Mouse (Mus musculus) CD4-positive, CD25-positive, alpha-beta regulatory T cell, adult 4 months (primary cell): ENCODE data around the gene Nasp. TPM values are rescaled to one million over a fixed set of nuclear protein-coding genes. Genes with fewer than 3 reads are reported as not detected.
A peak's percentile ranks its signal among the peaks of the same experiment; 100 is the strongest.

Experiments
- ATAC-seq: one replicate; pipeline ENCODE4 v1.8.0; 2017
- polyA plus RNA-seq, 2 experiments: library from polyadenylated mRNA; unstranded; fragments of 100-300 nt; shearing (Covaris generic); gene quantifications; one replicate each; pipeline ENCODE4 v1.2.1; 2017

Gene Nasp
- polyA plus RNA-seq, 2 experiments from 2014 or later, result 44.2 to 46.8 TPM

DNA sequence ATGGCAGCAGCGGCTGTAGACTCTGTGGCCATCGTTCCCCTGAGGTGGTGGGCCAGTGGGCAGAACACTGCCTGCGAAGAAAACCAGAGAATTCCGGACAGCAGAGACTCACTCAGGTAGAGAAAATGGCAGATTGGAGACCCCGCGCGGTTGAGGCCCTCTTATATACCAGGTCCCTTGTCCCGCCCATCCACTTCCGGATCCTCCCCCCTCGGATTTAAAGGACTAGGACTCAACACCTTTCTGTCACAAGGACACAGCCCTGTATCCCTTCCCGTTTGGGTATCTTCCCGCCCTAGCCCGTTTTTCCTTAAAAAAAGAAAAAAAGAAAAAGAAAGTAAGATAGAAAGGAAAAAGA, 403 bp downstream of the Nasp start:
- ATAC-seq, result peak; percentile 78

DNA sequence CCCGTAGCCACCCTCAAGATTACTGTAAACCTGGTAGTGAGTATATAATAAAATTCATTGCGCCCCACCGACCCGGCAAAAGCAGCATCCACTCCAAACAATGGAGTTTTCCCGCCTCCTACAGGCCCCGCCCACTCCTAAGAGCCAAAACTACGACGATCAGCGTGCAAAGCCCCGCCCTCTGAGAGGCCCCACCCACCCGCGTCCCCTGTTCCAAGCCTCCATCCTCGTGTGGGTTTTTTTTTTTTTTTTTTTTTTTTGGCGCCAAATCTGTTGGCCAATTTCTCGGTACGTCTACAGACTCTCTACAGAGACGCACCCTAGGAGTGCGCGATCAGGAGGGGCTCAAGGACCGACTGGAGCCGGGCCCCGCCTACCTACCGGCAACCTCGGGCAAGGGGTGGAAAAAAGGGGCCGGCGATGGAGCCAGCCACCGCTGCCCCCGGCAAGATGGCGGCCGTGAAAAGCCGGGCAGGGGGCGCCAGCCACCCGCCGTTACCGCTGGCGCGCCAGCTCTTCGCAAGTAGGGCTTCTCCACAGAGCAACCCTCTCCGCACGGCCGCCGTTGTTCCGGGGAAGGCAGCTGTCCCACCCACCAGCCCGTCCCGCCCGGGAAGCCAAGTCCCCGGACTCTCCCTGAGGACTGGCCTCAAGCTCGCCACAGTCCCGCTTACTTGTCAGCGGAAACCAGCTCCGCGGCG, 933 bp downstream of the Nasp start:
- peak; percentile 61 for ATAC-seq

DNA sequence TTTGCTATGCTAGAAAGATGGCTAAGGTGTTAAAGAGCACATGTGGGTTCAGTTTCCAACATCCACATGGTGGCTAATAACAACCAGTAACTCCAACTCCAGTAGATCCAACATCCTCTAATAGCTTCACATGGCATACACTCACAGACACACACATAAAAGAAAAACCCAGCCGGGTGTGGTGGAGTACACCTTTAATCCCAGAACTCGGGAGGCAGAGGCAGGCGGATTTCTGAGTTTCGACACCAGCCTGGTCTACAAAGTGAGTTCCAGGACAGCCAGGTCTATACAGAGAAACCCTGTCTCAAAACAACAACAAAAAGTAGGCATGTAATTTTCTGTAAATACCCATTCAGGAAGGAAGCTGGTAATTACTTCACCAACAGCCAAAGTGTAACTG, 2.9 kb downstream of the Nasp start:
- ATAC-seq, result no peak

DNA sequence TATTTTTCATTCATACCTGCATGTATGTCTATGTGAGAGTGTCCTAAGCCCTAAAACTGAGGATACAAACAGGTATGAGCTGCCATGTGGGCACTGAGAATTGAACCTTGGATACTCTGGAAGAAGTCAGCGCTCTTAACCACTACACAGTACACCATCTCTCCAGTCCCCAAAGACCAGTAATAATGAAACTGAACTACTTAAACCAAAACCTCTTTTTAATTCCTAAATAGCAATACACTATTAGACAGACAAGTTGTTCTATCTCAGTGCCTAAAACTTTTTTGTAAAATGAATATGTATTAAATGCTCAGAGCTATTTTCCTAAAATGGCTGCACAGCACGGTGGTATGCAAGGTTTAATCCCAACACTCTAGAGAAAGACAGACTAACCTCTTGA, 12.5 kb downstream of the Nasp start:
- ATAC-seq, result no peak

DNA sequence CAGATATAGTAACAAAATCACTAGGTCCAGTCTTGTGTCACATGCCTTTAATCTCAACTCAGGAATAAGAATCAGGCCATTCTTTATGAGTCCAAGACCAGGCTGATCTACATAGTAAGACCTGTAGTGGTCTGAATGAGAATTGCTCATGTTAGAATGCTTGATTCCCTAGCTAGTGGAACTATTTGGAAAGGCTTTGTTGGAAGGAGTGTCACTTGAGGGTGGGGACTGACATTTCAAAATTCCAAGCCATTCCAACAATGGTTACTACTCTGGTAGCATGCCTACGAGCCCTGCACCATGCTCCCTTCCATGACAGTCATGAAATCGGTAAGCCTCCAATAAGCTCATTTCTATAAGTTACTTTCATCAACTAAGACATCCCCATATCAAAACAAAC, 15.1 kb downstream of the Nasp start:
- ATAC-seq, result no peak

DNA sequence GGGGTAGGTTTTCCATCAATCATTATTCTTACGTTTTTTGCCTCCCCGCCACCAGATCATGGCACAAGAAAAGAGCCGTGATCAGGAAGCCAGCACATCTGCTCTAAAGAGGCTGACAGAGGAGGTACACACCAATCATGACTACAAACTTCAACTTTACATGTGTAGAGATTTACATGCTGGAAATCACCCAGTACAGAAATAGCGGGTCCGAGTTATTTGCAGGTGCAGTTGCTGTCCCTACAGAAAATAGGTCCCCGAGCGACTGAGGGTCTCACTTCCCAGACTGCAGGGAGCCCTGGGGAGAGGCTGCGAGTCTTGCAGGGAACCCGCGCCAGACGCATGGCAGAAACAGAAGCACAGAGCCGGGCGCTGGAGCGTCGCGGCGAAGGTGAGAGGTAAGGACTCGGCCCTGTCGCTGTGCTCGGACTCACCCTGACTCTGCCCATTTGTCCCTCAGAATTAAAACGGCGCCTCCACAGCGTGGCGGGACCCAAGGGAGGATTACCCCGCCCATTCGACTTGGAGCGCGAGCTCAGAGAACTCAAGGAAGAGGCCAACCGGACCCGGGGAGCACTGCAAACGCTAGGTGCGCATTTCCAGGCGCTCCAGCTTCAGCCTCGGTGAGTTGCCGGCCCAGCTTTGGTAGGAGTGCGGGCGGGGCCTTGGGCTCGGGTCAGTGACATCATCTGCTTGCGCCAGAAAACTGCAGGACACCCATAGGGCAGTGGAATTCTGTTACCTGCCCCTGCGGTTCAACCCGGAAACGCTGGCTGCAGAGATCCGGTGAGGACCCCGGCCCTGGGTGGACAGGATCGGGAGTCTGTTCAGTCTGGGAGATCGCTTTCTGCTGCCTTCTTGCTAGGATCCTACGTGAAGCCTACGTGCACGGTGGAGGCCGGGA, 30.5 kb downstream of the Nasp start:
- peak; percentile 89 for ATAC-seq

DNA sequence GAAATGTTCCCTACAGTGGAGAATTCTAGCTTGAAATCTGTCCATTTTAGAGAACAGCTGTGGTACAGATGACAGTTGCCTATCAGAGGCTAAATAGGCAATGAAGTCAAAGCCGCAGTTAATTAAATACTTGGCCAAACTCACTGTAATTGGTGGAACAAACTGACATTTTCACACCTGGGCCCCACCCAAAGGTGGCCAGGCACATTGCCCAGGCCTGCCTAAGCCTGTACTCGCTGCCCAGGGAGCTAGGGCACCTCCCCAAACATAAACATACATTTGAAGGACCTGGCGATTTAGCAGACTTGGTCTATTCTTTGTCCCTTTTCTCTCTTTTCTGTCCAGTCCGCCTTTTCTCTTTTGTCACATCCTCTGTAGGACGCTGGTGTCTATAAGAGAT, 31.4 kb downstream of the Nasp start, which contains the start of gene Ccdc17:
Gene Ccdc17, plus strand, starts transcription at position 276 of the 400 bp plus-strand sequence.
- ATAC-seq, result no peak

DNA sequence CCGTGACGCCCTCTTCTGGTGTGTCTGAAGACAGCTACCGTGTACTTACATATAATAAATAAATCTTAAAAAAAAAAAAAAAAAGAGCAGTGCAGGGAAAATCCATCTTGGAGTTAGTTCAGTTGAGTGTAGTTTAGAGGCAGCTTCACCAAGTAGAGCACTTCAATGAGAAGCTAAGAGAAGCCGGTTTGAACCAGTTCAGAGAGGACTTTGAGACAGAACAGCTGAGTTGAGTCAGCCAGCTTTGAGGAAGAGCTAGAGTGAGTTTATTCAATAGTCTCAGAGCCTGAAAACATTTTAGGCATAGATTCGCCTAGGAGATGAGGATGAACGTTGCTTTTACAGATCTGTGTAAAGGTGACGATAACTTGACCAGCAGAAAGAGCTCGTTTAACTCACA, 31.9 kb downstream of the Nasp start:
- ATAC-seq, result no peak

DNA sequence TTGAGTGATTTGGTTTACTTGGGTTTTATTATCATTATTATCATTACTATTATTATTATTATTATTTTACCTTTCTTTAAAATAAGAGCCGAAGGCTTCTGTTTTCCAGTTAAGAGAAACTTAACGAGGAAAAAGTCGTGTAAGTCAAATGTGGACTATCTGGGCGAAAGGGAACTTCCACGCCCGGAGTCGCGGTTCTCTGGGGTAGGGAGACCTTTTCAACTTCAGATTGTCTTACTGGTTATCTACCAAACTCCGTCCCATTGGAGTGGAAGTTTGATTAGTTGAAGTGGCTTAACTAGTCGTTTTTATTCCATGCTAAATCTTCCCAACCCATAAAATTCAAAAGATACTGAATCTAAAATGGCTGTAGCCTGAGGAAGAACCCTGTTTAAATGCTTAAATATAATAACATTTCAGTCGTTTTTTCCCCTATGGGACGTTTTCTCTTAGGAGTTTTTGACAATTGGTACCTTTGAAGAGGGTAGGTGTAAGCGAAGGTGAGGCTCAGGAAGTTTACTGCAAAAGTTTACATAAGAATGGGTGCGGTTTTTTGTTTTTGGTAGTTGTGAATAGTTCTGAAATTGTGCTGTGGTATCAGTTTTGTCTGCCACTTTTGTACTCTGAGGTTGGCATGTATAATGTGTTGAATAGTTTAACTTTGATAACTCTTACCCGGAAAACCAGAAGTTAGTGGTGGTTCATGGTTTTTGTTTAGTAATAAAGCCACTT, 69.4 kb downstream of the Nasp start:
- ATAC-seq, result no peak

DNA sequence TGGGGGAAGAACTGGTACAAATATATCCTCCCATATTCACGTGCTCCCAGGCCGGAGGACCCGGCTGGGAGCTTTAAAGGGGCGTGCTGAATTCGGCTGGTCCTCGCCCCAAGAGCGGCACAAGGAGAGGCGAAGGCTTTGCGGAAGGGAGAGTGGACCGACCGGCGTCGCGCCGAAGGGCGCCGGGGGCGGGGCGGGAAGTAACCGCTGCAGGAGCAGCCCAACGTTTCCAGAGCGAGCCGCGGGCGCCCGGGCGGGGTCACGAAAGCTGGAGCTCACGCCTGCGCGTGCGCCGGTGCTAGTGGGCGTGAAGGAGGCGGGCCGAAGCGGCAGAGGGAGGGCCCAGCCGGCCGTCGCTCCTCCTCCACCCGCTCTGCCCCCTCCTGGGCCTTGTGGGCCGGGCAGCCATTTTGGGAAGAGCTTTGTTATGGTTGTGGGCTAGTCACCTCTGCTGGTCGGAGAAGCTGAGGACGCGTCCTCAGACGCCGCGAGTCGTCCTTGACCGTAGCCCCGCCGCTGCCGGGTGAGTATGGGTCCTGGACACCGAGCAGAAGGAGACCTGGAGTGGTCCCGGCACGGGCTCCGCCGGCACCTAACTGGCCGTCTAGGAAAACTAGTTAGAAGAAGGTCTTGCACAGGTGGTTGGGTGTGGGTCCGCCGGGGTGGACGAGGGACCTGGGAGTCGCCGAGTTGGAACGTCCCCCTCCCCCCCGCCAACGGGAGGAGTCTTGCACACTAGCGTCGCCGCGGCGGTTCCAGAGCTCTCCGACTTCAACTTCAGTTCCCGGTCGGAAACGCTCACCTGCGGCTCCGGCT, 70.2 kb downstream of the Nasp start, which contains the start of gene Gpbp1l1:
Gene Gpbp1l1, plus strand, starts transcription at position 353 of the 816 bp plus-strand sequence.
- peak; percentile 81 for ATAC-seq

DNA sequence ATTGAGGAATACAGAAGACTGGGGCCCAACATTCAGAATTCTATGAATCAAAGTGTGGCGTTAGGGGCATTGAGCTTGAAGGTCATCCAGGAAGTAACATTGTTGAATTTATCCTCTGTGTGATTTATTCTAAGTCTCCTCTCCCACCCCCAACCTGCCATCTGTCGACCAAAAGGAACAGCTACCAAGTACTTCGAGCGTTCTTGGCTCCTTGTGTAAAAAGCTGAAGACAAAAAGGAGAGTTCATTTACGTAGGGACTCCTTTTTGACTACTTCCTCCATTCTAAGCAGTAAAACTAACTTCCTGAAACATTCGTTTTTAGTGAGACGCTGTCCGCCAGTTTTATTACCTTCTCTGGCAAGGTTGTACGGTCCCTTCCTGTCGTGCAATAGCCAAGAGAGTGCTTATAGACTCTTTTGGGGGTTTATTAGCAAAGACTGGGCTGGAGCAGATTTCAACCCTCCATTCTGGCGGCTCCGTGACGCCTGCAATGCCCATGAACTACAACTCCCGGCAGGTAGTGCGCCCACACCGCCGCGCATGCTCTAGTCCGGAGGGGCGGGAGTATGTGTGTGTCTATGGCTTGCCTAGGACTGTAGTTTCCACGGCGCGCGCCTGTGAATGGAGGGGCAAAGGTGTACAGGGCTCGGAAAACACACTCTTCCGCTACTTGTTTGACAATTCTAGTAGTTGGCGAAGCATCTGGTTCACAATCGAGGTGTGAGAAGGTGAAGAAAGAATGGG, 71.0 kb downstream of the Nasp start:
- ATAC-seq, result peak; percentile 81

DNA sequence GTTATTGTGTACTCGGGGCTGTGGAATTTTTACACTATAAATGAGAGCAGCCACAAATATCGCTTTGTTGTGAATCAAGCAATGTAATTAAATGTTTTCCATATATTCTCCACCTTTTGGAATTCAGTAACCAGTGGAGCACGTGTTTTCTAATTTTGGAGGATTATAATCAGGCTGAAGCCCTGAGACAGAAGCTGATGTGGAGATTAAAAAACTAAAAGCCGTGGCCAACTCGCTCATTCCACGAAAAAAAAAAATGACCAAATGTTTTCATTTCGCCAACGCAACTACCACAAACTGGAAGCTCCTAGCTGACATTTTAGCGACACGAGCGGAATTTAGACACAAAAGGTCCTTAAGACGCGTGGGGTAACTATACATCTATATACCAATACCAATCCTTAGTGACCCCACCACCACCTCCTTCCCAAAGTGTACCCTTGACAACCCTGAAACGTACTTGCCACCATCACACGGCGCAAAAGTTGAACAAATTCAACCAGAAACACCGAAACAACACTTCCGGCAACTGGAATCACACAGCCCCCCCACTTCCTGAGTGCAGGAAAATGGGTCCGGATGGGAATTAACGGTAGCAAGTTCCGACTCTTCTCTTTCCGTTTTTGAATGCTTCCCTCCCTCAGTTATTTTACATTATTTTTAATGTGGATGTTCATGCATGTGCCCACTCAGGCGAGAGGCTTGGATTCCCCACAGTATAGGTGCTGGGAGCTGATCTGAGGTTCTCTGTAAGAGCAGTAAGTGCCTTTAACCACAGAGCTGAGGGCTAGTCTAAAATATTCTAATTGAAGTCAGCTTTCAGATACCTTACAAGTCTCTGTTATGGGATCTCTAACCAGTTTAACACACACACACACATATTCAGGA, 72.1 kb downstream of the Nasp start, which contains the start of gene Tmem69:
Gene Tmem69, minus strand, starts transcription at position 524 of the 888 bp plus-strand sequence.
- ATAC-seq, result no peak

DNA sequence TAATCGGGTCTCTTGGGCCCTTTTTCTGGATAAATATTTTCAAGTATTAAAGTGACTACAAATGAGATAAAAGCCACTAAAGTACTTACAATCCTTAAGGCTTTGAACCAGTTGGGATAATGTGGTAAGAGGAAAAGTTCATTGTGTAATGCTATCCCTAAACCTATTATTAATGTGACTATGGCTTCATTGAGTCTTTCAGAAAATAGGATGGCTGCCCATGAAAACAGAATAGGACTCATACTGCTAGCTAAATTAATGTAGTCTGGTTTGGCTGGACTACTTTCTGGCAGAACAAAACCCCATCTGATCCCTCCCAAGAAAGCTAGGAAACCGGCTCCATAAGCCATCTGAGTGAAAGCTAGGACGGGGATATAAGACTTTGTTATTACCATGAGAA, 74.7 kb downstream of the Nasp start:
- no peak for ATAC-seq

Other genes with a start within 250 kb of the Nasp start
- gene Mast2, start 163.8 kb downstream of the Nasp start, polyA plus RNA-seq, result 1 to 10 TPM; 3.4 to 4.0 TPM
- 10 to 100 TPM in 1 of 2 experiments, 1 to 10 TPM in 1; 7.4 to 19.6 TPM for gene Ipp, start 120.4 kb downstream of the Nasp start, polyA plus RNA-seq
- 10 to 100 TPM; 18.2 to 28.7 TPM for gene Tmem69, start 72.0 kb downstream of the Nasp start, polyA plus RNA-seq
- 100 to 1,000 TPM in 1 of 2 experiments, 10 to 100 TPM in 1; 90.2 to 101 TPM for gene Gpbp1l1, start 70.3 kb downstream of the Nasp start, polyA plus RNA-seq
- 10 to 100 TPM; 11.2 to 18.8 TPM for gene Ccdc17, start 31.3 kb downstream of the Nasp start, polyA plus RNA-seq
- gene Akr1a1, start 23.7 kb upstream of the Nasp start, polyA plus RNA-seq, result 100 to 1,000 TPM; 296 to 324 TPM
- gene Prdx1, start 57.6 kb upstream of the Nasp start, polyA plus RNA-seq, result 100 to 1,000 TPM; 602 to 696 TPM
- 1 to 10 TPM; 3.4 to 9.2 TPM for gene Mmachc, start 80.5 kb upstream of the Nasp start, polyA plus RNA-seq
- gene Ccdc163, start 80.6 kb upstream of the Nasp start, polyA plus RNA-seq, result 10 to 100 TPM; 50.5 to 55.9 TPM
- 1 to 10 TPM; 4.6 to 7.8 TPM for gene Tesk2, start 93.0 kb upstream of the Nasp start, polyA plus RNA-seq
- gene Toe1, start 179.7 kb upstream of the Nasp start, polyA plus RNA-seq, result 10 to 100 TPM; 30.7 to 43.6 TPM
- gene Mutyh, start 179.8 kb upstream of the Nasp start, polyA plus RNA-seq, result 10 to 100 TPM; 13.9 to 17.5 TPM
- gene Hpdl, start 193.8 kb upstream of the Nasp start, polyA plus RNA-seq, result under 1 TPM in 1 of 2 experiments, not detected in 1; 0.52 TPM
- gene Zswim5, start 249.4 kb upstream of the Nasp start, polyA plus RNA-seq, result not detected